Mouse (Mus musculus): ENCODE measurements at regions not wholly inside any gene's neighbourhood (a gene's known extent, or its start where the extent isn't known, plus 50 kb on each side); places are given as distances from the start of the nearest gene placed in this dataset.

GRCm38 (mm10) chr13:31421556-31421955, 134.4 kb upstream of the Foxq1 start:
- DNase-seq, result no peak

DNA sequence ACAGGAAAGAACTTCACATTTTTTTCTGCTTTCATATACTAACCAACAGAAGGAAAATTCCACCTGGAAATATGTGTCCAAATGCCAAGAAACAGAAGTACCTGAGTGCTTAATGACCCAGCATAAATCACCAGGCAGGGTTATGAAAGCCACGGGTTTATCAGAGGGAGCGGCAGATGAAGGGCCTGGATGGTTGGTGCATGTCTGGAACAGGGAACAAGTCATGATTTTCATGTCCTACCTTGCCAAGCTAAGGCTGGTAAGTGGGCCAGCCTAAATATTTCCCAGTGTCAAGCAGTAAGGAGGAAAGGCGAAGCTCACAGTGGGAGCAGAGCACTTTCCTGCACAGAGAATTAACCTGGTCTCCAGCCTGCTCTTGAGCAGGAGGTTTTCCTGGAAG, 132.3 kb upstream of the Foxq1 start:
- DNase-seq, result no peak

GRCm38 (mm10) chr13:31425825-31426500, 130.0 kb upstream of the Foxq1 start:
- no peak for DNase-seq

DNA sequence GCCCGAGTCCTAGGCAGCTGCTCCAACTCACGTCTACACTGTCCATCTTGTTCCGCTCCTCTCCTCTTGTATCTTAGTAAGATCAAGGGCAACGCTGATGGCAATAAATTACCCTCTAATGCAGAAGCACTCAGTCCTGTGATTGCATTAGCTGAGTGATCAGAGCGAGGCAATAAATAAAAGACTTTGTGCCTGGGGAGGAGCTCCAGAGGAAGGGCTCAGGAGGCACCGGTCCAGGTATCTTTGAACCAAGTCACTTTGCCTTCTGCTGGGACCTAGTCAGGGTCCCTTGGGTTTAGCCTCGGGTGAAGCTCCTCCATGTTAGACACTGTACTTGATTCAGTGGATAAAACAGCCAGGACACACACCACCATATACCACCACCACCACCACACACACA, 119.5 kb upstream of the Foxq1 start:
- no peak for DNase-seq

DNA sequence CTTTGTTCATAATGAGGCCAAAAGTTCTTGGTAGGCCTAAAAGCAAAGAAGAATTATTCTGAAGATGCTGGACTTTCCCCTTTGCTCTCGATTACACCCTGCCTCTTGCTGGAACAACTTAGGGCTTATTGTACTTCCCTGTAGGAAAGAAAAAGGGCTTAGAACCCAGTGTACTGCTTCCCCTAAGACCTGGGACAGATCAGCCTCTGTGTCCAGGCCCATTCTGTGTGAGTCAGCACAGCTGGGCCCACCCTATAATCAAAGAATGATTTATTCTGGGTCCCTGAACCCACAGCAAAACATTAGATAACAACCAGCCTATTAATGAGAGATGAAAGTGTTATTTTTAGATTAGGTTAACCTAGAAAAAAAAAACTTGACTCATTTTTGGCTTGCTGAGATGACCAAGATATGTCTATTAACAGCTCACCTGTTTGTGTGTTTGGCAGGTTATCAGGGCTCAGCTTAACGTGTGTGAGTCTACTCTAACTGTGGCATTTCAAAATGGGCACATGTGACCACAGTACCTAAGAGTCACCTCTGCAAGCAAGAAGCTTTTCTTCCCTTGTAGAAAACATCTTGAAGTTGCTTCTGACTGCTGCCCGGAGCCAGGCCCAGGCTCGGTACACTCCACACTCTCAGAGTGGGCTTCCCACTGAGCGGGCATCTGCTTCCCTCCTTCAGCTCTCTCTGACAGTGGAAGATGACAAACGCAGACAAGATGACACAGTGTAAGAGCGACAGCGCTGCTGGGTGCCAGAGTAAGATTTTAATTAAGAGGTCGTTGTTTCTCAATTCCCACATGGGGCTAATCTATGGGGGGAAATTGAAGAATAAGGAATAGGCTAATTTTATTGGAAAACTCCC, 115.9 kb upstream of the Foxq1 start:
- no peak for DNase-seq

DNA sequence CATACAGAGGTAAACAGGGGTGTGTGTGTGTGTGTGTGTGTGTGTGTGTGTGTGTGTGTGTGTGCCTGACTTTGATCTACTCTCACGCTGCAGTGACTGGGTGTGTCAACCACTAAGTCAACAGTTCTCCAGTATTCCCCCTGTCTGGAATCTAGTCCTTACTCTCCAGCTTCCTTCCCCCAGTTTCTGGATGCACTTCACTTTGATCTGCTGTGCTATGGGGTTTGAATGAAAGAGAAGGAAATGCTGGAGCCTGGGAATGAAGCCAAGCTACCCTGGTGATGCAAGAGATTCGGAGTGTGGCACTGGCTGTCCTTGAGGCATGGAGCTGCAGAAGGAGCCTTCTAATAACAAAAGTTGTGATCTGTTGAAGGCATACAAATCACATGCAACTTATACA, 97.1 kb upstream of the Foxq1 start:
- peak in 1 of 2 experiments; percentile 26 for DNase-seq

DNA sequence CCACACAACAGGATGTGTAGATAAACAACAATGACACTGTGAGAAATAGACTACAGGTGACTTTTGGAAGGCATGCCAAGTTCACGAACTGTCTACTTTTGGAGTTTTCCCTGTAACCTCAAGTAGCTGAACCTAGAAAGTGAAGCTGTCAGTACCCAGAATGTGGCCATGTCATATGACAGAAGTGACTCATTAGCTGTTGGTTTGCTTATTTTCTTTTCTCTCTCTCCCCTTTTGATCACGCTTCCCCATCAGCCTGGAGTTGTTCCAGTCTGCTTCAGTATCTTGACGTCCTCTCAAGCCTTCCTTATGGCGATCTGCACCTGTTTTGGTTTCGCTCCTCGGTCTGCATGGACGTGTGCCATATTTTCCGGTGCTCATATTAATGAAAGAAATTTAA, 90.8 kb upstream of the Foxq1 start:
- no peak for DNase-seq

DNA sequence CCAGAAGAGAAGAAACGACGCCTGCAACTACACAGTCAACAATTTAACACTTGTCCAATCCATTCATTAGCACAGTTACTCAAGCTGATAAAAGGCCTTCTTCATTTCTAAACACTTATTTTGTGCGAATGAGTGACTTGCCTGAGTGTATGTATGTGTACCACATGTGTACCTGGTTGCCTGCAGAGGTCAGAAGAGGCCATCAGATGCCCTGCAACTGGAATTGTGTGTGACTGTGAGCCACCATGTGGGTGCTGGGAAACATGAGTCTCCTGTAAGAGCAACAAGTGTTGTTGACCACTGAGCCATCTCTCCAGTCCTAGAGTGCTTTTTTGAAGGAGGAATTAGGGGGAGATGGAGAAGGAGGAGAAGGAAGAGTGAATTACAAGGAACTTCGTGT, 90.2 kb upstream of the Foxq1 start:
- no peak for DNase-seq

GRCm38 (mm10) chr13:31468131-31468530, 87.8 kb upstream of the Foxq1 start:
- no peak for DNase-seq

DNA sequence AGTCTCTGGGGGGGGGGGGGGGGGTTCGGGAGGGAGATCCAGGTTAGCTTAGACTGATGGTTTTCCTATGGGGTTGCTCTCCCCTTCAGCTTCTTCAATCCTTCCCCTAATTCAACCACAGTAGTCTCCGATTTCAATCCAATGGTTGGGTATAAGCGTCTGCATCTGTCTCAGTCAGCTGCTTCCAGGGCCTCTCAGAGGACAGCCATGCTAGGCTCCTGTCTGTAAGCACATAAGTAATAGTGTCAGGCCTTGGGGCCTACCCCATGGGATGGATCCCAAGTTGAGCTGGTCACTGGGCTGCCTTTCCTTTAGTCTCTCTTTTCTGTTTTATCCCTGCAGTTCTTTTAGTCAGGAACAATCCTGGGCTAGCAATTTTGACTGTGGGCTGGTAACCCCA, 87.0 kb upstream of the Foxq1 start:
- DNase-seq, result no peak

DNA sequence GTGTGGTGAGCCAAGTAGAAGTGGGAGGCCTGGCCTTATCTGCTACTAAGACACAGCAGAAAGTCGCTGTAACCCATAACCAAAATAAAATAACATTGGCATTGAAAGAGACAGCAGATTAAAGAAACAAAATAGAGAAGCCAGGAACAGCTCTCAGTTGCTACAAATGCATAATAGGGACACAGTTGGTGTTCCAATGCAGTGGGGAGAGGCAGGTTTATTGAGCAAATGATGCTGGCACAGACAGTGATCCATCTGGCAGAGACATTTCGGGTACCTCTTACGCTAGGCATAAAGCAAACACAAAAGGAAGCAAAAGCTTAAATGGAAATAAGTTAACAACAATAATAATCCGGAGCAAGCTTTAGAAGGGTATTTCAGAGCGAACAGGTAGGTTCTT, 83.6 kb upstream of the Foxq1 start:
- DNase-seq, result peak; percentile 61 to 64

DNA sequence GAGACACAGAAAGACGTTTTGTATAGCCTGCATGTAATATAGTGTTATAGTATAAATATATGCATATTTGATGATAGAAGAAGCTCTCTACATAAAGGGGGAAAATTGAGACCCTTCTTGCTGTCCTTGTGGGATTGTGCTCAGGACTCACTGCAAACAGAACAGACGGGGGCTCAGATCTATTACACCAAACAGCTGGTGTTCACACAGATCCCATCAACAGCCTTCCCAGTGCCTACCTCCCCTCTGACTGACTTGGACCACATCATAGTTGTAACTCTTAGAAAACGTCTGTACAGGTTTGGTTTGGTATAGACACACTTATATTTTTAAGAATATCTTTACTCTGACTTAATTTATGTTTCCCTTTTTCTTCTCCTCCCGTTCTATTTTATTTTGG, 83.1 kb upstream of the Foxq1 start:
- no peak for DNase-seq

DNA sequence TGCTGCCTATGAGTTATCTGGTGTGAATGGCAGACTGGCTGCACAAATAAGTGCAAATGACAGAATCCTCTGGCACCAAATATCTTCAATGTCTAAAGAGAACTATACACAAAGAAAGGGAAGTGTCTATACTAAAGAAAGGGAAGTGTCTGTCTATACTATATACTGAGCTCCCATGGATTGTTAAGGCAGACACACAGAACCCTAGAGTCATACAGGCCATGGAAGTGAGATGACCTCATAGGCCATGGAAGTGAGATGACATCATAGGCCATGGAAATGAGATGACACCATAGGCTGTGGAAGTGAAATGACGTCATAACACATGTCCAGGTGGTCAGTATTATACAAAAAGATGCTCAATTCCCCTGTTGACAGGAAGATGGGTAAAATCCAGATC, 82.7 kb upstream of the Foxq1 start:
- DNase-seq, result no peak

- peak in 1 of 2 experiments; percentile 16 for DNase-seq
Observed at GRCm38 (mm10) chr13:31475845-31476244, 80.1 kb upstream of the Foxq1 start.

DNA sequence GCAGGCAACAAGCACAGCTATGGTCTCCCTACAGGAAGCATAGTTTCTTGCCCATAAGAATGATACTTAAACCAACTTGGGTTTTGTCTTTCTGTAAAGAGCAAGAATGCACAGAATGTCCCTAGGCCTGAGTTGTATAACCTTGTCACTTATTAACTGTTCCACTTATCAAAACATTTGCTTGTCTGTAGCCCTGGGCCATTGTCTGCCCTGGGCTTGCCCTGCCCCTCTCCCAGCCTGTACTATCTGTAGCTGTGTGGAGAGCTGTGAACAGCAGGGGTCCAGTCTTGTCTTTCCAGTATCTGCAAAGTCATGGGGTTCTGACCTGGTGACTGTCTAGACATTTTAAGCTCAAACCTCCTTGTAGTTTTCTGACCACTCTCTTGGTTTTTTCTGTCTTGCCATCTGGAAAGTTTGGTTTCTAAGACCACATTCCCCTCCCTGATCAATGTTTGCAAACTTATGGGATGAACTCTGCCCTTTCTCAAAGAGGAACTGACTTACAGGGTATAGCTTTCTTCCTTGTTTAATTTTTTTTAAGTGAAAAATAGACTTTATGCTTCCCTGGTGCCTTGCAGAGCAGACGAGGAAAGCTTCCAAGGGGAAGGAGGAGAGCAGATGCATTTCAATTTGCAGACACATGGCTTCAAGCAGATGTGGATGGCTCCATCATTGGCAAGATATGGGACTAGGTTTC, 78.6 kb upstream of the Foxq1 start:
- DNase-seq, result no peak

GRCm38 (mm10) chr13:31481105-31481844, 74.7 kb upstream of the Foxq1 start:
- DNase-seq, result no peak

- DNase-seq, result no peak
Observed at GRCm38 (mm10) chr13:31486373-31486772, 69.6 kb upstream of the Foxq1 start.

- DNase-seq, result no peak
Observed at GRCm38 (mm10) chr13:31488186-31488585, 67.7 kb upstream of the Foxq1 start.

- DNase-seq, result no peak
Observed at GRCm38 (mm10) chr13:31503191-31503590, 52.7 kb upstream of the Foxq1 start.

GRCm38 (mm10) chr13:31503832-31504231, 52.1 kb upstream of the Foxq1 start:
- no peak for DNase-seq

DNA sequence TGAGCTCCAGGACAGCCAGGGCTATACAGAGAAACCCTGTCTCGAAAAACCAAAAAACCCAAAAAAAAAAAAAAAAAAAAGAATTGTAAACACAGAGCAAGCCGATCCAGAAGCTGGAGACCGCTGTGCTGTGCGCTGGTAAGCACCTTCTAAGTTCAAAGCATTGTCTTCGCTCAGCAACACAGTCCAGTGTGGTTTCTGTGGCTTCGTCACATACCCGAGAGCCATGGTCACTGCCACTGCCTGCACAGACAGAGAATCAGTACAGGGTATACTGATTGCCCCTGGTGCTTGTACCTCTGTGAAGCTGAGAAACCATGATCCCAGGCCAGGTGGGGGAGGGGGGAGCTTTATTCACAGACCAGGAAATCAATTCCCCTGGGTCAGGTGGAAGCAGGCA, 51.6 kb upstream of the Foxq1 start:
- no peak for DNase-seq

DNA sequence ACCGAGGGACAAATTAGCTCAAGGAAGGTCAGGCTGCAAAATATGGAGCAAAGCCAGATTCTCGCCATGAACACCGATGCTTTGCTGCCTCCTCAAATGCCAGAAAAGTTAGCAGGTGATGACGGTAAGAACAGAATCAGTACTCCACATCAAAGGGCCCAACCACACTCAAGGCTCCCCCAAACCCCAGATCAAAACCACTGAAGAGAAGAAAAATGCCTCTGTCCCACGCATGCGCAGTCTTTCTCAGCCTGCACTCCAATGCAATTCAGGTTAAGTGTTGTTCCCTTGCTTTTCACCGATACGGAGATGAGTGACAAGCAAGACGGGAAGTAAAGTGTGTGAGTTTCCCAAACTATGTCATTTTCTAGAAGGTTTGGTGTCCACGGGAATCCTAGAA, 50.5 kb upstream of the Foxq1 start:
- DNase-seq, result no peak

Measured in layer of hippocampus, postnatal 36 days (tissue).